ENCODE assay signal across 8 mouse cellular contexts in the genomic region with DNA sequence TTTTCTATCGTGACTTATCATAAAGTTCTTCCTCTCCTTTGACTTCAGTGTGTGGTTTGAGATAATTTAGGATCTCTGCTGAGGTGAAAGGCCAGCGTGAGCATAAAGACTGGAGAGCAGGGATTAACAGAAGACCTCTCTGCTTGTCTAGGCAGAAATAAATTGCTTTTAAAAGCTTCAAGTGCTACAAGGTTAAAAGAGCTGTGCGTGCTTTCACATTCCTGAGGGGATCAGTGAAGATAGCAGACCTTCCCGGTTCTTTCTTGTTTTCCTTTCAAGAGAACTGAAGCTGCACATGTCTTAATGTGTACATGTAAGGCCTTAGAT. TPM values are rescaled to one million over a fixed set of nuclear protein-coding genes. Genes with fewer than 3 reads are reported as not detected.
A peak's percentile ranks its signal among the peaks of the same experiment; 100 is the strongest.
DNase-seq lines count a peak whose midpoint lies in the region; ATAC-seq and TF ChIP-seq lines count a peak whose summit lies in the region.

No protein-coding gene starts in this region.

- peak overlapping the region; percentile 72 for H3ac ChIP-seq in myocyte (ENCODE audit: control insufficient read depth, insufficient read length)

- H3K9me3 ChIP-seq in embryonic facial prominence, embryonic 12.5 days: no peaks in the 10 kb centered on the region
- H3K9me3 ChIP-seq in intestine, embryonic 14.5 days (ENCODE audit: control insufficient read depth, low read length): no peaks in the 10 kb centered on the region

- H3K36me3 ChIP-seq in liver, adult 2 months (ENCODE audit: control insufficient read depth, insufficient read depth, low read length): no peaks in the 10 kb centered on the region
- no peaks in the 10 kb centered on the region for H3K36me3 ChIP-seq in embryonic facial prominence, embryonic 12.5 days
- no peaks in the 10 kb centered on the region for H3K36me3 ChIP-seq in intestine, embryonic 14.5 days (ENCODE audit: control insufficient read depth, insufficient read depth, low read length)
- no peaks in the 10 kb centered on the region for H3K36me3 ChIP-seq in myocyte (ENCODE audit: control insufficient read depth, insufficient read depth)

- no peak for ATAC-seq in embryonic facial prominence, embryonic 12.5 days (ENCODE audit: insufficient number of reproducible peaks, insufficient read depth, low FRiP score, low TSS enrichment)
- ATAC-seq in intestine, embryonic 14.5 days (replicated peaks; ENCODE audit: low FRiP score, low TSS enrichment, low read depth): no peak

- peak overlapping the region; percentile 67 for H3K4me2 ChIP-seq in embryonic facial prominence, embryonic 12.5 days (replicated peaks)
- H3K4me2 ChIP-seq in intestine, embryonic 14.5 days (ENCODE audit: low read length): peak overlapping the region; percentile 86
- H3K4me2 ChIP-seq in myocyte (ENCODE audit: low read depth): peak overlapping the region; percentile 84

- peaks cover 17% of the 10 kb centered on the region; the same call in 1 of the 2 replicates for H3K79me2 ChIP-seq in liver, adult 2 months (ENCODE audit: control insufficient read depth, insufficient read depth, low read length)
- peaks cover 54% of the 10 kb centered on the region for H3K79me2 ChIP-seq in myocyte (ENCODE audit: control insufficient read depth, insufficient read depth)

- intact Hi-C loops in left cerebral cortex, postnatal 4 days (cut with DNase I): no loop called here

- WGBS in liver, adult 2 months: 6% methylated on average over 4 of the region's 4 CpGs
- WGBS in embryonic facial prominence, embryonic 12.5 days: 3% methylated on average over 4 of the region's 4 CpGs
- WGBS in intestine, embryonic 14.5 days: 4% methylated on average over 4 of the region's 4 CpGs

- no peak for TF ChIP-seq CTCF in liver, adult 2 months (IDR thresholded peaks at IDR 0.05; ENCODE audit: low read depth, low read length)

- no peak for TF ChIP-seq POLR2A in liver, adult 2 months (IDR thresholded peaks at IDR 0.05; ENCODE audit: extremely low read depth, insufficient read depth, low read length)
- TF ChIP-seq POLR2A in myocyte (IDR thresholded peaks at IDR 0.05; ENCODE audit: insufficient read length, low read depth): no peak

- peak overlapping the region; percentile 85; the same call in 1 of the 2 replicates for H3K4me3 ChIP-seq in liver, adult 2 months (ENCODE audit: insufficient read depth, low read depth, low read length)
- peak overlapping the region; percentile 67 for H3K4me3 ChIP-seq in embryonic facial prominence, embryonic 12.5 days
- peak overlapping the region; percentile 81 for H3K4me3 ChIP-seq in intestine, embryonic 14.5 days (ENCODE audit: low read depth, low read length)
- H3K4me3 ChIP-seq in myocyte: peak overlapping the region; percentile 72

- no peak for DNase-seq in liver, adult 2 months (ENCODE audit: extremely low read depth, low read depth, low spot score)
- DNase-seq in liver: no peak
- DNase-seq in intestine, embryonic 14.5 days (ENCODE audit: low spot score): peak; percentile 50
- no peak for DNase-seq in left cerebral cortex, postnatal 4 days
- DNase-seq in left cerebral cortex, adult 9 months (ENCODE audit: low spot score in 2 of 2): no peak
- no peak for DNase-seq in kidney, postnatal 10 days

- peaks cover 12% of the 10 kb centered on the region for H3K4me1 ChIP-seq in liver, adult 2 months (ENCODE audit: control insufficient read depth, insufficient read depth, low read length)
- peaks cover 24% of the 10 kb centered on the region for H3K4me1 ChIP-seq in embryonic facial prominence, embryonic 12.5 days
- H3K4me1 ChIP-seq in intestine, embryonic 14.5 days (replicated peaks; ENCODE audit: control insufficient read depth, insufficient read depth, low read length): peaks cover 28% of the 10 kb centered on the region

- H3K9ac ChIP-seq in liver, adult 2 months (ENCODE audit: low read depth, low read length): no peak overlapping the region
- H3K9ac ChIP-seq in embryonic facial prominence, embryonic 12.5 days: peak overlapping the region; percentile 72
- H3K9ac ChIP-seq in intestine, embryonic 14.5 days (ENCODE audit: low read length): peak overlapping the region; percentile 82

- H3K27ac ChIP-seq in liver, adult 2 months (replicated peaks; ENCODE audit: insufficient read depth, low read depth, low read length): no peak overlapping the region
- no peak overlapping the region for H3K27ac ChIP-seq in embryonic facial prominence, embryonic 12.5 days
- H3K27ac ChIP-seq in intestine, embryonic 14.5 days (ENCODE audit: low read depth): peak overlapping the region; percentile 66; the same call in 1 of the 2 replicates

- no peaks in the 10 kb centered on the region for H3K27me3 ChIP-seq in liver, adult 2 months (ENCODE audit: control insufficient read depth, insufficient read depth, low read length)
- no peaks in the 10 kb centered on the region for H3K27me3 ChIP-seq in embryonic facial prominence, embryonic 12.5 days
- H3K27me3 ChIP-seq in intestine, embryonic 14.5 days (replicated peaks; ENCODE audit: control insufficient read depth, insufficient read depth, low read length): no peaks in the 10 kb centered on the region
- no peaks in the 10 kb centered on the region for H3K27me3 ChIP-seq in myocyte (ENCODE audit: control insufficient read depth, insufficient read depth, insufficient read length)

TF ChIP-seq in myocyte, 11 proteins besides CTCF, POLR2A, EP300 and RAD21:
- TF ChIP-seq MYOG (IDR thresholded peaks at IDR 0.05; ENCODE audit: control insufficient read depth in 1 of 3, insufficient read depth in 1 of 3, insufficient read length in 2 of 3, low read depth in 2 of 3) (no peak), SRF (IDR thresholded peaks at IDR 0.05; ENCODE audit: control insufficient read depth, insufficient read length, low read depth) (no peak), USF1 (IDR thresholded peaks at IDR 0.05; ENCODE audit: low read depth) (no peak), CEBPB (IDR thresholded peaks at IDR 0.05; ENCODE audit: insufficient read depth, poor library complexity, severe bottlenecking) (no peak), MYOD1 (IDR thresholded peaks at IDR 0.05; ENCODE audit: control insufficient read depth in 1 of 3, insufficient read length in 2 of 3, low read depth in 2 of 3) (no peak), POLR2AphosphoS2 (IDR thresholded peaks at IDR 0.05; ENCODE audit: insufficient read length, low read depth) (no peak), E2F4 (IDR thresholded peaks at IDR 0.05; ENCODE audit: insufficient read depth) (no peak), TCF12 (IDR thresholded peaks at IDR 0.05; ENCODE audit: insufficient read depth, poor library complexity, severe bottlenecking) (no peak), MAX (IDR thresholded peaks at IDR 0.05; ENCODE audit: low read depth) (no peak), TCF3 (IDR thresholded peaks at IDR 0.05; ENCODE audit: insufficient read length, low read depth) (no peak), REST (IDR thresholded peaks at IDR 0.05; ENCODE audit: insufficient read depth, insufficient read length) (no peak)

RNA-seq across cellular contexts. Expression of a gene that starts 1.1 kb away (rescaled TPM):
- total RNA-seq in liver, adult 2 months (2014; rRNA removed): 11.3 and 11.6 TPM in 2 replicates
- polyA plus RNA-seq in liver, adult 2 months (2012; rRNA removed): 4.4 and 4.9 TPM in 2 replicates
- polyA plus RNA-seq in embryonic facial prominence, embryonic 12.5 days (2016; fragmentation: Nextera tagmentation; extraction: Ambion mirVana): 46.9 and 52.2 TPM in 2 replicates
- 48.0 and 51.8 TPM in 2 replicates for polyA plus RNA-seq in intestine, embryonic 14.5 days (2014; fragmentation: Nextera tagmentation; extraction: Ambion mirVana)
- 10.8 TPM for polyA plus RNA-seq in myocyte (2012; fragmentation: generic; extraction: Trizol)
- 10 to 100 TPM; 62.6 to 63.4 TPM for total RNA-seq in left cerebral cortex, postnatal 4 days (2021)

RNA-seq across cellular contexts. Expression of a gene that starts 27.4 kb away (rescaled TPM):
- total RNA-seq in liver, adult 2 months (2014; rRNA removed): 13.3 and 14.3 TPM in 2 replicates
- polyA plus RNA-seq in liver, adult 2 months (2012; rRNA removed): 6.7 and 9.8 TPM in 2 replicates
- polyA plus RNA-seq in embryonic facial prominence, embryonic 12.5 days (2016; fragmentation: Nextera tagmentation; extraction: Ambion mirVana): 6.2 and 6.7 TPM in 2 replicates
- 8.8 and 9.1 TPM in 2 replicates for polyA plus RNA-seq in intestine, embryonic 14.5 days (2014; fragmentation: Nextera tagmentation; extraction: Ambion mirVana)
- 4.8 TPM for polyA plus RNA-seq in myocyte (2012; fragmentation: generic; extraction: Trizol)
- total RNA-seq in left cerebral cortex, postnatal 4 days (2021): 10 to 100 TPM; 39.2 to 39.3 TPM
